Mouse (Mus musculus): ENCODE data around the gene Myo18b.

Myo18b gene

DNA sequence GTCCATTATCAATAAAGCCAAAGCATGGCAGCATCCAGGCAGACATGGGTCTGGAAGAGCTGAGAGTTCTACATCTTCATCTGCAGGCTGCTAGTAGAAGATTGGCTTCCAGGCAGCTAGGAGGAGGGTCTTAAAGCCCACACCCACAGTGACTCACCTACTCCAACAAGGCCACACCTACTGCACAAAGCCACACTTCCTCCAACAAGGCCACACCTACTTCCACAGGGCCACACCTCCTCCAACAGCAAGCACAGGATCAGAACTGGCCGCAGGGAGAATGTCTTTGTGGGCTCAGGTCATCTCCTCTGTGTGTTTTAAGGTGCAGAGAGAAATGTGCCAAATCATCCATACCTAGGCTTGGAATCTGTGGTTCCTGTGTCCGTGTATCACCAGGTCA, 224.2 kb downstream of the Myo18b start:
- no peak for DNase-seq (ENCODE audit: low spot score)

DNA sequence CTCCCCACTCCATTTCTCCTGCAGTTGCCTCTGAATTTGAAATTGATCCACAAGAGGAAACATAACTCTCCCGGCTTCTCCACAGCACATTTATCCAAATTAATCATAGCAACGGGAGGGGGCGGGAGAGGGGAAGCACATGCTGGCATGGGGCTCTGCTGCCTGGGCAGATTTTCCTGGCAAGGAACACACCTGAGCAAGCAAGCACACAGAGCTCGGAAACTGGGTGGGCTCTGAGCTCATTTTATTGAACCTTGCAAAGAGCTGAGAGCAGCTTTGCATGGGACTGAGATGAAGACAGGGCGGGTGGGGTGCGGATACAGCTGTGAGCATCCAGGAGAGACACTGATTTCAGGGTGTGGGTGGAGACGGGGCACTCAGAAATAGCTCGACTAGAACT, 229.0 kb downstream of the Myo18b start:
- no peak for DNase-seq (ENCODE audit: low spot score)

DNA sequence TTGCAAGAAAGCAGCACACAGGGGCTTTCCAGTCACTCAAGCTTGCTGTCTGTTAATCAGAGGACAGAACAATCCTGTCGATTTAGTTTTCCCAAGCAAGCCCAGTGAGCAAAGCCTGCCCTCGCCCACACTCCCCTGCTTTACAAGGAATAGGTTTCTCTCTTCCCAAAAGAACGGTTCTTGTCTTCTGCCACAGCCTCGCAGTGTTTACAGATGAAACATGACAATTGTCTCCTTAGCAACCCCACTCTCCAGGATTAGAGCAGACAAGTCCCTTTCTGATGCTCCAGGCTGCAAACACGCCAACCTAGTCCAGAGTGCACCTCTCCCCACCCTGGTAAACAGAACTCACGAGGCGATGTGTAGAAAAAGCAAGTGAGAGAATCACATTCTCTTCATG, 230.5 kb downstream of the Myo18b start:
- no peak for DNase-seq (ENCODE audit: low spot score)

DNA sequence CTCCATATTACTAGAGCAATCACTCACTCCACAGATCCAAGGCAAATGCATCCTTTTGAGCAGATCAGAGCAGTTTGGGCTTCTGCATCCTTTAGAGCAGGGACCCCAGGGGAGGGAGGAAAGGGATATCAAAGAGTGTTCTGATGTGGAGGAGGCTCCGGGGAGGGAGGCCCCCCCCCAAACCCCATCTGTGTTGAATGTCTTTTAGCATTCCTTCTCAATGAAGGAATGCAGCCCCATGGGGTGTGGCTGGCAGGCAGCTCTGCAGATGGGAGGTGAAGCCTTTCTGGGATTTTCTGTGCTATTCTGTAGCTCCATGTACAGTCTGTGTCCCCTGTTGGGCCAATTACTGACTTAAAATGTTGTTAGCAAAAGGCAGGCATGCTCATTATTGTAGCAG, 232.5 kb downstream of the Myo18b start:
- DNase-seq (ENCODE audit: low spot score) = no peak

DNA sequence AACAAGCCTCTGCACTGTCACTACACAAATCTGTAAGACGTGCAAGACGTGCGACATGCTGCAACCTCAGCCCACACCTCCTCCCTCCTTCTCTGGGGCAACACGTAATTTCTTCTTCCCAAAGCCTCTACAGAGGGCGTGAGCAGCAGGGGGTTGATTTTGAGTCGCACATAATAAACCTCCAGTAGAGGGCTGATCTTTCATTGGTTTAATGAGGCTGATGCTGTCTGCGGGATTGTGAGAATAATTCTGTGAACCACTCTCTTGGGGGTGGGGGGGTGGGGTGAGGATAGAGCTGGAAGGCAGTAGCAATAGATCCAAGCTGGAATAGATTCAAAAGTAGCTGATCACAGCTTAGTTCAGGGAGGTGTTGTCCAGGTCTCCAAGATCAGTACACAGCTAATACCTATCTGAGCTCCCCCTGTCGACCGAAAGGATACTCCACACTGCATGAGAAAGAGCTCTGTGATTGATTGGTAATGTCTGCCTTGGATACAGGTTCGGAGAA, 235.2 kb downstream of the Myo18b start:
- DNase-seq (ENCODE audit: low spot score) = no peak

DNA sequence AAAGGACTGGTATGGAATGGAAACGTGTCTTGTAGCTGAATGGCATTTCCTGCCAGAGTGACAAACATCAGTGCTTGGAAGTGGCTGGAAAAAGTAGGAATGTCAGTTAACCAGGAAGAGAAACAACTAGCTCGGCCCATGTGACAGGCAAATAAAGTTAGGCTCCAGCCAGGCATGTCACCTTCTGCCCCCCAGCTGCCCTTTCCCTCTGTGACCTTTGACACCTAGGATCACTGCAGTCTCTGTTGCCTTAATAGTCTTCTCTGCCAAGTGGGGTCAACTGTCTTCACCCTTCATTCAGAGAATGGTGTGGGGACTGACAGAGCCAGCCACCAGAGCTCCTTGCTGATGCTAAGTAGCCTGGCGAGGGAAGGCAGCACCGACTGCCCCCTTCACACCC, 236.9 kb downstream of the Myo18b start:
- DNase-seq (ENCODE audit: low spot score) = peak; percentile 34

DNA sequence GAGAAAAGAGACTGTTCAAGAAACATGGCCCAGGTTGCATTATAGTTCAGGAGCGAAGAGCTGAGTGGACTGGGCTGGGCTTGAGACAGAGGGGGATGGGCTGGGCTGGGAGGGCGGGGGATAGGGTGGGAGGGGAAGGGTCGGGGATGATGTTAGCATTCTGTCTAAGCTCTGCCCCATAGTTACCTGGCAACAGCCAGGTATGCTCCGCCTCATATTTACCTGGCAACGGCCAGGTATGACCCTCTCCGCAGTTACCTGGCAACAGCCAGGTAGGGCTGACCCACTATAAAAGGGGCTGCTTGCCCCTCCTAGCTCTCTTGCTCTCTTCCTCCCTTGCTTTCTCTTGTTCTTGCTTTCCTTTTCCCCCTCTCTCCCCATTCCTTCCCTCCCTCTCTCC, 239.4 kb downstream of the Myo18b start:
- no peak for DNase-seq (ENCODE audit: low spot score)

DNA sequence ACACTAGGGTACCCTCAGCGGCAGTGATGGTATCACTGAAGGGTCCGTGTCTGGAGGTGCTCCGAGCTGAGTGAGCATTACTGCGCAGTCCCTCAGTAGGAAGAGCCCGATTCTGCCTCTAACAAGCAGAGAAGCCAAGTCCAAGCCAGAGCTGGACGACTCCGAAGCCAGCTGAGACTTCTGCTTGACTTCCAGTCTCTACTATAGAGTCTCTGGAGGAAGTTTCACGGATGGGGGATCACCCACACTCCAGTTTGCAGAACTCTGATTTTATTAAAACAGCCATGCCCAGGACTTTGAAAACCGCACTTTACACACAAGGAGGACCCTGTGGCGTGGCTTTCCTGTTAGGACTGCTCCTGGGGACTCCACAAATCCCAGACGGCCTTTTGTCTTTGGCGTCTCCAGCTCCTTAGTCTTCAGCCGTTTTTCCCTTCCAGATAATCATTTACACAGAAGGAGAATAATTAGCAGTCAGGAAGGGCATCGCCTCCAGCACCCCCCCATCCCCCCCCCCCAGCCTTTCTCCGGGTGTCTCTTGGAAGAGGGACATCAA, 240.1 kb downstream of the Myo18b start:
- DNase-seq (ENCODE audit: low spot score) = no peak

DNA sequence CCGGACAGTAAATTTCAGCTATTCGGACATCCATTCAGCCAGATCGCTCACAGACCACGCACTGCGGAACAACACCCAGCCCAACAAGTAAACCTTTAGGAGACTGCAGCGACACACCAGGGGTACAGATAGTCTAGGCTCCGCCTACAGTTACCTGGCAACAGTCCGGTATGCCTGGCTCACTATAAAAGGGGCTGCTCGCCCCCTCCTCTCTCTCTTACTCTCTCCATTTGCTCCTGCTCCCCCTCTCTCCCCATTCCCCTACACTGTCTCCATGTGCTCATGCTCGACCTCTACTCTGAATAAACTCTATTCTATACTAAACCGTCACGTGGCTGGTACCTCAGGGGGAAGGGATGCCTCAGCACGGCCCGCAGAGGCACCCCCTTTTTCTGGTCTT, 240.6 kb downstream of the Myo18b start:
- no peak for DNase-seq (ENCODE audit: low spot score)

DNA sequence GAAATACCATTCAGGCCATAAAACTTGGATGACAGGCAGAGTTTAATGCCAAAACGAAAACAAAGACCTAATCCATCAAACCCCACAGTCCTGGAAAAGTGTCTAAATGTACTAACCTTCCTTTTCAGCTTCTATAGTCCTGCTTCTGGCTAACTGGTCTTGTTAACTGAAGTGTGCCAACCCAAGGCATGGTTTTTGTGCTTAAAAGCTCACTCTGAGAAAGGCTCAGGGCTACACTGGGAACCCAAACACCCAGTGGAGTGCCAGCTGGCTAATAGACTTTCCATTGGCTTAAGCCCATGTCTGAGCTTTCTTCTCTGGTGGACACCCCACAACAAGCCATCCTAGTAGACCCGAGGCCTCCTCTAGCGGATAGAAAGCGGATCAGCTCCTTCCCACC, 244.1 kb downstream of the Myo18b start:
- DNase-seq (ENCODE audit: low spot score) = no peak

DNA sequence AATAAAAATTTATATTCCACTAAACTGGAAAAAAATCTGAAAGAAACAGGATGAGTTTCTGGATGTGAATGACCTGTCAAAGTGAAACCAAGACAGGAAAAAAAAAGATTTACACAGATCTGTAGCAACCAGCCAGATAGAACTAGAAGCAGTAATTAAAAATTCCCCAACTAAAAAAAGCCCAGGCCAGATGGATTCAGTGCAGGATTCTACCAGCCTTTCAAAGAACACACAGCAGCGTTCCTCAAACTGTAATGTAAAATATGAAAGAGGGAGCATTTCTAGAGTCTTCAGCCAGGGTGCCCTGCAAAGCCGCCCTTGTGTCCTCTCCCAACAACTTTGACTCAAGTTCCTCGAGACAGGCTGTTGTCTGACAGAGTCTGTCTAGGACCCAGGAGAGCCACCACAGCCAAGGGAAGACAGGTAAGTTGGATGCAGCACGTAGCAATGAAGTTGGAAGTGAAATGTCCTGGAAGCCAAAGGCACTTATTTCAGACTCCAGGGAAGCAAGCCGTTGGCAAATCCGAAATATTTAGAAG, 246.9 kb downstream of the Myo18b start:
- DNase-seq (ENCODE audit: low spot score) = no peak

DNA sequence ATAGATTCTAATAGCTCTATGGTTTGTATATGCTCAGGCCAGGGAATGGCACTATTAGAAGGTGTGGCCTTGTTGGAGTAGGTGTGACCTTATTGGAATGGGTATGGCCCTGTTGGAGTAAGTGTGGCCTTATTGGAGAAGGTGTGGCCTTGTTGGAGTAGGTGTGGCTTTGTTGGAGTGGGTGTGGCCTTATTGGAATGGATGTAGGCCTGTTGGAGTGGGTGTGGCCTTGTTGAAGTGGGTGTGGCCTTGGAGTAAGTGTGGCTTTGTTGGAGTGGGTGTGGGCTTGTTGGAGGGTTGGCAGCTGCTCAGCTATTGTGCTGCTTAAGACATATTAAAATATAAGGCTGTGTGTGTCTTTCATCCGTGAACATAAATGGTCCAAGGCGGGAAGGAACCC, 249.3 kb downstream of the Myo18b start:
- no peak for DNase-seq (ENCODE audit: low spot score)

DNA sequence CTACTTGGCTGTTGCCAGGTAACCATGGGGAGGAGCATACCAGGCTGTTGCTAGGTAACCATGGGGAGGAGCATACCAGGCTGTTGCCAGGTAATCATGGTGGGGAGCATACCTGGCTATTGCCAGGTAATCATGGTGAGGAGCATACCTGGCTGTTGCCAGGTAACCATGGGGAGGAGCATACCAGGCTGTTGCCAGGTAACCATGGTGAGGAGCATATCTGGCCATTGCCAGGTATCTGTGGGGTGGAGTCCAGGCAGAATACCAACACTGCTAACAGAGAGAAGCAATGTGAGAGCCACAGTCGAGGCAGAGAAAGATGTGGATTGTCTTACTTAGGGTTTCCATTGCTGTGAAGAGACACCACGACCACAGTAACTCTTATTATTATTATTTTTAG, 250.6 kb downstream of the Myo18b start:
- DNase-seq (ENCODE audit: low spot score) = no peak

DNA sequence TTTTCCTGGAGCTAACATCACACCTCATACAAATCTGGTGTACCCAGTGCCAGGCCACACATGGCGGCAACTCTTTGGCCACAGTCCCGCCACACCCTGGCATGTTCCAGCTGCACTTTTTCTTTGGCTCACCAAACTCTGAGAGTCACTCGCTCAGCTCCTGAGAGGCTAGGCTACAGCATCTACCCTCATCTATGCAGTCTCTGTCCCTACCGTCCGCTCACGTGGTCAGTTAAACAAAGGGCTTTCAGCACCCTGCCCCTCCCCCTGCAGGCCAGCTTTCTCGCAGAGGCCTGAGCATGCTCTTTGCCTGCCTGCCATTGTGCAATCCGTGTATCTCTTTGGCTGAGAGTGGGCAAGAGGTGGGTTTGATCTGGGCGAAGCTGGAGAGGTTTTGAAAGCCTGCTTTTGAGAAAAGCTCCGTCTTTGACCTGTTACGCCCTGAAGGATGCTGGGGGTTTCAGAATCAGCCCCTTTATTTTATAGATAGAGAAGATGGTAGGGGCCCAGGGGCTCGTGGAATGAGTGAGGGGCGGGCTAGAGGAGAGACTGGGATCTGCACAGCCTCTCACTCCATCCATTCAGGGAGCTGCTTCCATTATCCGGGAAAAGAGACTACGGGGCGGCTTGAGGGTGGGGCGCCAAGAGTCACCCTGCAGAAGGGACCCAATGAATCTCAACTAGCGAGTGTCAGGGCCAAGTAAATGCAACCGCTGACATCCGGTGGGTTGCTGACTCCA, 252.5 kb downstream of the Myo18b start:
- DNase-seq (ENCODE audit: low spot score) = peak; percentile 66

DNA sequence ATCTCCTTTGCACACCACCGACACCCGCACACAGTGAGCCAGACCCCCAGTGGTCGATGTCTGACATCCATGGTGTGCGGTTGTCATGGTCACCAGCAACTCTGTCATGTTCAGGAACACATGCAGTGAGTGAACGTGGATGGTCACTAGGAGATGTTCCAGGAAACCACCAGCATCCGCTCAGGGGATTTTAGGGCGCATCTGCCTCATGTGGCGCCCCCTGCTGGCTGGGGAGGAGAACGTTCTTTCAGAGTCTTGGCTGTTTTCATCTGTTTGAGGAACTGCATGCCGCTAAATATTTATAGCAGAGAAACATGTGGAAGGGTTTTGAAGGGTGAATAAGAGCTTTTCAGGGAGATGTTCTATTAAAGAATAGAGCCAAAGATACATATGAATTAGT, 253.4 kb downstream of the Myo18b start:
- no peak for DNase-seq (ENCODE audit: low spot score)

DNA sequence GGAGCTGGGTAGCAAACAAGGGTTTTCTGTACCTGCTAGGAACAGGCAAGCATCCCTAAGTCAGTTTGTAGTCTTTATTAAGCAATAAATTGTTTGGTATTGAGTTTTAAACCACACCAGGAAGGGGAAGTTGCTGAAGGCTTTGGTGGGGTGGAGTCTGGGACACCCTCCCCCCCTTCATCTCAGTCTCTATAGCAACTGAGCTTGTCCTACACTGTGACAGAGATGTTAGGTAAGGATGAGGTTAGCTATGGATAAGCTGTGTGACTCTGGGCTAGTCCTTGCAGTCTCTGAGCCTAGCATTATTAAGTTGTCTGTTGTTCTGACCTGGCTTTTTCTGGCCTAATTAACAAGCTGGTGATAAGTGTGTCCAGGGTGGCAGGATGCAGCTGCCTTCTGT, 254.4 kb downstream of the Myo18b start:
- no peak for DNase-seq (ENCODE audit: low spot score)

DNA sequence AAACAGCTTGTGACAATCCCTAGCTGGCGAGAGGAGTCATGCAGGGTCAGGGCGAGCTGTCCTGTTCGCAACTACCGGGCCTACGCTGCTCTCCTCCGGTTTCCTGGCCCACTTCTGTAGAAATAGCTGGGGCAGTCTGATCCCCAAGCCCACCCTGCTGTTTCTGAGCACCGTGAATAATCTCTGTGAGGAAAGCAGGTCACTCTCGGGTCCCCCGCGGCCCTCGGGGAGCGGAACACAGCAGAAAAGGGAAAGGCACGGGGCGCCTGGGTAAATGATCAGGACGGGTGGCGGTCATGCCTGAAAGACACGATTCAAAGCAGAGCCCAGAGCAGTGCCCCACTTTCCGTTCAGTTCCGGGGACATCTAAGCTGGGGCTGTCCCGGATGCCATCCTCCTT, 255.0 kb downstream of the Myo18b start:
- no peak for DNase-seq (ENCODE audit: low spot score)

DNA sequence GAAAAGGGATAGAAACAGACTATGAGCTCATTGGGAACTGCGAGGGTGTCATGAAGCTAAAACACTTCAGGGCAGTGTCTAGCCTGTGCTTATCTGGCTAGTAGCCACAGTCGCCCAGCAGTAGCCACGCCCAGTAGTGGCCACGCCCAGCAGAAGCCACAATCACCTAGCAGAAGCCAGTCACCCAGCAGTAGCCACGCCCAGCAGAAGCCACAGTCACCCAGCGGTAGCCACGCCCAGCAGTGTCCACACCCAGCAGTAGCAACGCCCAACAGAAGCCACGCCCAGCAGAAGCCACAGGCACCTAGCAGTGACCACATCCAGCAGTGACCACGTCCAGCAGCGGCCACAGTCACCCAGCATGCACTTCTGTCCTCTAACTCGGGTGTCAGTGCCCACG, 255.5 kb downstream of the Myo18b start:
- peak; percentile 38 for DNase-seq (ENCODE audit: low spot score)

Measured in yolk sac, embryonic 10.5 days (tissue).